Mouse (Mus musculus) gastrocnemius, adult 2 months (tissue): ENCODE data around the gene Elovl1. TPM values are rescaled to one million over a fixed set of nuclear protein-coding genes. Genes with fewer than 3 reads are reported as not detected.

Experiments
- DNase-seq: peaks from one replicate; pipeline ENCODE4 v3.0.0; 2022
- H3K27ac ChIP-seq: fragments of 200-600 bp; 2 replicates; pipeline ENCODE4 v1.8.1; 2022; ENCODE audit warnings: mild to moderate bottlenecking
- H3K4me3 ChIP-seq: fragments of 200-600 bp; 2 replicates; pipeline ENCODE4 v1.8.1; 2022; ENCODE audit warnings: mild to moderate bottlenecking, moderate library complexity
- CTCF ChIP-seq: fragments of 200-600 bp; IDR thresholded peaks from 2 replicates; pipeline ENCODE4 v1.8.1; 2022; ENCODE audit warnings: antibody characterized with exemption, mild to moderate bottlenecking, moderate library complexity
- intact Hi-C: fragments of 180-260 bp; cut with DNase I; formaldehyde crosslinking; loops from one replicate; pipeline ENCODE4 v1.15.1; 2025
- total RNA-seq, 2 experiments: library from RNA; stranded (reverse); gene quantifications; 2 replicates each; pipeline ENCODE4 v1.2.3; 2021

The Elovl1 gene
- total RNA-seq, 2 experiments from 2014 or later: 6.8 to 8.0 TPM

DNA sequence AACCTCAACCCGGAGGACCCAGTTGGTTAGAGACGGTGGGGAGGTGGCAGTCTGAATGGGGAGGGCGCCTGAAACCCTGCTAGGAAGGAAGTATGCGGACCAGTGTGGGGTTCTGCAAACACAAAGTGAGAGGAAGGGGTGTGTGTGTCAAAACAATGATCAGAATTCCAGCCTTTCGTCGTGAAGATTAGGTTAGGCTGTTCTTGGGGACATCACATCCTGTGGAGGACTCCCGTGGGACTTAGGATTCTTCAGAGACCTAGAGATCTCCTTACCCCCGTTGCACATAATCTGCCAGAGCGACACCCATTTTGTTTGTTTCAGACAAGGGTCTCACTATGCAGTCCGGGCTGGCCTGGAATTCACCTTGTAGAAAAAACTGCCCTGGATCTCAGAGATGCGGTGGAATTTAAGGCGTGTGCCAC, 9.9 kb downstream of the Elovl1 start:
- Histone ChIP-seq H3K27ac (peak overlapping the region; percentile 73; the same call in 1 of the 2 replicates), H3K4me3 (peak overlapping the region; percentile 73)
- intact Hi-C loops: no loop called here
- no peak for TF ChIP-seq CTCF
- no peak for DNase-seq

DNA sequence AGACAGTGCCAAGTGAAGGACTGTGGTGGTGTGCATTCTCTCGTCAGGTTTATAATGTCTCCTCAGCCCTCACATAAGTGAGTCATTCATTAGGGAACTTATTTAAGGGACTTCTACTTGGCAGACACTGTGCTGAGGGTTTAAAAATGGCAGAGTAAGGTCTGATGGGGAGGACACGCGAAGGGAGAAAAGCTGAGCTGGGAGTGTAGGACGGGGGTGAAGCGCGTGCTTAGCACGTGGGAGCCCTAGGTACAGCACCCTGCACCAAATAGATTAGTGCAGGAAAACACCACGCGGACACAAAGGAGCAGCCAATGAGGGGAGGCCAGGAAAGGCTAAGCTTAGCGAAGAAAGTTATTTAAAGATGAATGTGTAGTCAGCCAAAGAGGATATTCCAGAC, 17.2 kb downstream of the Elovl1 start:
- Histone ChIP-seq H3K27ac (peak overlapping the region; percentile 65), H3K4me3 (no peak overlapping the region)
- DNase-seq: no peak
- intact Hi-C loops: no loop called here
- TF ChIP-seq CTCF: no peak

DNA sequence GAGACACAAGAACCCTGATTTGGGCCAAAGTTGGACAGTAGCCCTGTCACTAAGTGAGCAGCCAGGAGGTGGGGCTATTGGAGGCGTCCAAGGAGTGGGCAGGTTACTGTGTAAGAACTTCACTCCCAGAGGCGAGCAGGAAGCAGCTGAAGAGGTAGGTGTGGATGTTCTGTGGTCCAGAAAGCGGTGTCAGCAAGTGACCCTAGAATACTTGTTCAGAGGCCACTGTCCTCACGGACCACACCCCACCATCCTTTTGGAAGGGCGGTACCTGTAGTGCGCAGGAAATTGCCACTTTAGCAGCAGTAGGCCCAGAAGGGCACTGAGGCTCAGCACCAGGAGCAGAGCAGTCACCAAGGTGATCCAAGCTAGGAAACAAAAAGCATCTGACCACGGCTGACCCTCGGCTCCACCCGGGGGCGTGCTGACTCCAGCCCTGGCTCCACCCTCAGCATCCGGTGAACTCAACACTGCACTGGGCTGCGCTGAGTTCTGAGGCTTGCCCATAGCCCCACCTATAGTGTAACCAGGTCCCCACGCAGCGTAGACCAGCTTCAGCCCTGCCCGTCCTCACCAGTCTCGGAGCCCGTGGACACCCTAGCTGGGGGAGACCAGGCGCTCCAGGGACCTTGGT, 18.0 kb downstream of the Elovl1 start:
- H3K27ac ChIP-seq: peak overlapping the region; percentile 65
- no peak; the same call in 1 of the 2 replicates for TF ChIP-seq CTCF
- peak overlapping the region; percentile 70 for H3K4me3 ChIP-seq
- DNase-seq: peak; percentile 70
- intact Hi-C loops: no loop called here

DNA sequence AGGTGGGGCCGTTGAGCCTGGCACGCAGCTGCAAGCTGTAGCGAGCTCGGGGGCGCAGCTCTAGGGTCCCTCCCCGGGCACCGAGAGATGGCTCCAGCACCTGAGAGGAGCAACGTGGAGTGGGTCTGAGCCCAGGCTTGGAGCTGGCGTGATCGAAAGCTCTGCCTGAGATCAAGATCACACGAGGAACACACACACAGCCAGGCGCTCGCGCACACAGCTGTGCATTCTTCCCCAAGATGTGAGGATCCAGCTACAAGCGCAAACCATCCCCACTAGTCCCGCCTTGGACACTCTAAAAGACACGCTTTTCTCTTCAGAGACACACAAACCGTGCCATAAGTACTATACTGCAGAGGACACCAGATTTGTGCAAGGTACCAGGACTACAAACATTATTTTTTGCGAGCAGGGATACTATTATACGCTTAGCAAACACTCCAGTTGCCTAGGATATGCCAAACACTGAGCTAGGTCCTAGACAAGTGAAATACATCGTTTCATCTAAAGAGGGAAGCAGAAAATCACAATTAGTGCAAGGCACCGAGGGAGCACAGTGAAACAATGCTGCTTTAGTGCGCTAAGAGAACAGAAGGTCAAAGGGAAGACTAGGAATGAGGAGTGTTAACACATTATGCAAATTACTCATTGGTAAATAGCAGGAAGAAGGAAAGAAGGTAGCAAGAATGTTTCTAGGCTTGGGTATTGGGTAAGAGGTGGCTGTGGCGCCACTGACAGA, 18.7 kb downstream of the Elovl1 start:
- no peak for DNase-seq
- no peak for TF ChIP-seq CTCF
- intact Hi-C loops: no loop called here
- Histone ChIP-seq H3K4me3 (peak overlapping the region; percentile 70), H3K27ac (peak overlapping the region; percentile 65)

DNA sequence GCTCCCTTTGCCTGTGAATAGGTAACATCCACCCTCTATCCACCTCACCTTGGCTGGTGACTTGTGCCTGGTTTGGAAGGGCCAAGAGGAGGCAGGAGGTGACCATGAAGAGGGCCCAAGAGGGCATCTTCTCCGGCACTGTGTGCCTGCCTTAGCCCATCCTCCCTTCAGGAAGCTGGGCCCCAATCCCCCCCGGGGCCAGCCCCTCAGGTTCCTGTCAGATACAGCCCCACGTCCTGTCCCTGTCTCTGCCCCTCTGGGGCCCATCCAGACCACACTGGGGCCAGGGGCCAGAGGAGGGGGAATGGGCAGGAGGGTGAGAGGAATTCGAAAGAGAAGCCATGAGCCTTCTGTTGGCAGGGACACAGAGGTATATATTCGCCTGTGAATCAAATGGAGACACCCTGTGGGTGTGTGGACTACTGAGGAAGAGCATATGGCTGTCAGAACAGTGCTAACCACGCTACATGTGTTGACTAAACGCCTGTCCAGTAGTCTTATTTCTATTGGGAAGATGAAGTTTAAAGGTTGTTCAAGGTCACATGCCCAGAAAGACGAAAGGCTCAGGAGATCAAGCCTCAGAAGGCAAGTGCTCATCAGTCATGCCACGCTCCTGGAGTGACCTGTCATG, 29.6 kb downstream of the Elovl1 start, which contains the start of gene Mpl:
Gene Mpl, minus strand, starts transcription at position 169 of the 631 bp plus-strand sequence.
- DNase-seq: no peak
- Histone ChIP-seq H3K4me3 (no peak within 1 kb of the TSS), H3K27ac (no peak within 1 kb of the TSS)
- TF ChIP-seq CTCF: no peak
- intact Hi-C loops: no loop called here

DNA sequence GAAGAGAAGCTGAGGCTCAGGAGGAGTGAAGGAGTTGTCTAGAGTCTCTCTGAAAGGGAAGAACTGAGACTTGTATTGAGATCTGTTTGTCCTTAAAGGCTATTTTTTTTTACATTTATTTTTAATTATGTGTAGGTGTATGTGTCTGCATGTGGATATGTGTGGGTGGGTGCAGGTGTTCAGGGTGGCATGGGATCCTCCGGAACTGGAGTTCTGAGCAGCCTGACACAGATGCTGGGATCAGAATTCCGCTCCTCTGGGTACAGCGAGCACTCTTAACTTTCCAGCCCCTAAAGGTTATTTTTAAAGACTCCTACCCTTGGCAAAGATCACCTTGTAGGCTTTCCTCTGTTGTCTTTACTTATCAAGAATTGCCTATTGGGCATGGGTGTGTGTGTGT, 37.1 kb downstream of the Elovl1 start:
- no peak overlapping the region for H3K27ac ChIP-seq
- no peak for TF ChIP-seq CTCF

DNA sequence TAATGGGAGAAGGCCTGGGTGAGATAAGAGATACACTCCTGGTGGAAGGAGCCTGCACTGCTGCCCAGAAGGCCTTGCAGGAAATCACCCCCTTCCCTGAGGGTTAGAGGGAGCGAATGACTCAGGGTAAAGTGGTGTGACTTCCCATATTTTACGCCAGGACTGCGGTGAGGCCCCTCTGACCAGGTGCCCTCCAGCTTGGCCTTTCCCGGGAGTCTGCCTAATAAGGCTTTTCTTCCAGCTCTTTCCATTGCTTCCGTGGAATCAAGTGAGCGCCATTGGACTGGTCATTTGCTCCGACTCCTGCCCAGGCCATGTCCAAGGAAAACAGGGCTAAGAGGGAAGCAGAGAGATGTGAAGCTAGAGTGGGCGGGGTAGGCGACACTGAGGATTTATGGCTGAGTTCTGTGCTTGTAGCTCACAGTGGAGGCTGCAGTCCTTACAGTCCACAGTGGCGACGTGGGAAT, 37.8 kb downstream of the Elovl1 start:
- Histone ChIP-seq H3K27ac (no peak overlapping the region), H3K4me3 (no peak overlapping the region)
- TF ChIP-seq CTCF: no peak
- intact Hi-C loops: no loop called here
- no peak for DNase-seq

More for the DNA sequence above, 37.1 kb downstream of the Elovl1 start:
- DNase-seq: no peak
- H3K4me3 ChIP-seq: no peak overlapping the region
- intact Hi-C loops: no loop called here

DNA sequence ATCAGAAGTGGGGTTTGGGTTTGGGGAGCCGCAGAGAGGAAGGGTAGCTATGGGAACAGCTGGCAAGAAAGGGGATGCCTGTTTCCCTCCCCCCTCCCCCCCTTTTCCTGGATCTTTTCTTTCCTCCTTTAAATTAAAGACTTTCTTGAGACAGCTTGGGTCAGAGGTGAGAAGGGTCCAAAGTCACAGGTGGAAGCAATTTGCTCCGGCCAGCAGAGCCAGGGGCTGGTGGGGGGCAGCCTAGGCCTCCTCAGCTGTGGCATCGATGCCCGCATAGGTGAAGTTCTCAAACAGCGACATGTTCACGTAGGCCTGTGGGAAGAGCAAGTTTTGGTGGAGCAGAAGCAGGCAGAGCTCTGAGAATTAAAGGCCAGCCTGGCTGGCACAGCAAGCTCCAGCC, 43.4 kb downstream of the Elovl1 start:
- no peak overlapping the region for H3K27ac ChIP-seq
- intact Hi-C loops: no loop called here
- H3K4me3 ChIP-seq: no peak overlapping the region
- no peak for DNase-seq
- no peak for TF ChIP-seq CTCF

DNA sequence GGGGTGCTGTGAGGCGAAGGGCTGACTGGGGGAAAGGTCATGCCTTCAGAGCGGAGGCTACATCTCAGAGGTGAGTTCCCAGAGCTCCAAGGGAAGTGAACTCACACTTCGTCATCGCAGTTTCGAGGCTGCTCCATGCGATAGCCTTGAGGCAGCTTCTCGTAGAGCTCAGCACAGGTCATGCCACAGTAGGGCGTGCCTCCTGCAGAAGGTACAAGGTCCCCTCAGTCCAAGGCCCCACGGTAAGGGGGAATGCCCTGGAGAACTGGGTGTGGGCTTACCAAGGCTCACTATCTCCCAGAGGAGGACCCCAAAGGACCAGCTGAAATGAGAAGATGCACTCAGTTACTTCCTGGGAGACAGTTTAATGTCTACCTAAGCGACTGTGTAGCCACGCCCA, 44.8 kb downstream of the Elovl1 start:
- DNase-seq: no peak
- TF ChIP-seq CTCF: no peak
- intact Hi-C loops: no loop called here
- Histone ChIP-seq H3K27ac (no peak overlapping the region), H3K4me3 (no peak overlapping the region)

DNA sequence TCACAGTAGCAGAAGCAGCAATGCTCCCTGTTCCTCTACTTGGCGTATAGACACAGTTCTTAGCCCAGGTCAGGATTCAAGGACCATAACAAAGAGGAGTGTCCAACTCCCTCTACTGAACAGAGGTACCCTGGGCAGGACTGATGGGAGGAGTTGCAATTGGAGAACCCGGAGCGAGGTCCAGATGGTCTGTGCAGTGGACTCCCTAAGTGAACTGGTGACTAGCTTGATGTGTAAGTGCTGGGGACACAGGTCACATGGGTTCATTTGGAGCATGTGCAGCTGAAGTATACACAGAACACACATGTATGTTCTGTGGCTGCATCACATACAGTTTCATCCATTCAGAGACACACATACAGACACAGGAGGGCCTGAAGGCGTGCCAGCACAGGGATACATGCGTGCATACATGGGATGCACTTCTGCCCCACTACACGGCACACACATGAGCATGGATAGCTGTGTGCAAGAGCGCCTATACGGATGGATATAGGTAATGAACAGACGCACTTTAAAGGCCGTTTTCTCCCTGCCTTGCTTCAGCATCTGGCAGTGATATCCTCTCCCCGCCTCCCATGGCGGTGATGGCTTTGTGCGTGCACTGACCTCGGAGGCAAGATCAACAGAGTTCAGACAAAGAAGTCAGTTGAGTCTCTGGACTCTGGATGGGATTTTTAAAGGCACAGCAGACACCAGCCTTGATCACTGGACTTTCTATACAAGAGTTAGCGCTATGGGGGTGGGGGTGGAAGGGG, 49.1 kb downstream of the Elovl1 start:
- intact Hi-C loops: no loop called here

More for the DNA sequence above, 49.1 kb downstream of the Elovl1 start:
- no peak for DNase-seq
- no peak overlapping the region for H3K4me3 ChIP-seq
- H3K27ac ChIP-seq: no peak overlapping the region
- TF ChIP-seq CTCF: no peak

Other genes with a start within 250 kb of the Elovl1 start
- 10 to 100 TPM; 18.0 to 34.4 TPM for gene Kdm4a, start 248.1 kb upstream of the Elovl1 start, total RNA-seq
- gene Ptprf, start 136.7 kb upstream of the Elovl1 start, total RNA-seq: 1 to 10 TPM; 1.5 to 2.5 TPM
- 1 to 10 TPM; 6.0 to 9.0 TPM for gene Szt2, start 18.8 kb upstream of the Elovl1 start, total RNA-seq
- gene Med8, start 18.8 kb upstream of the Elovl1 start, total RNA-seq: 10 to 100 TPM; 36.5 to 37.9 TPM
- gene Cdc20, start 9.3 kb downstream of the Elovl1 start, total RNA-seq: under 1 TPM; 0.20 to 0.23 TPM
- not detected for gene Mpl, start 29.4 kb downstream of the Elovl1 start, total RNA-seq
- 10 to 100 TPM; 12.6 to 18.5 TPM for gene Tie1, start 62.0 kb downstream of the Elovl1 start, total RNA-seq
- not detected for gene 2610528J11Rik, start 98.9 kb downstream of the Elovl1 start, total RNA-seq
- gene Tmem125, start 116.0 kb downstream of the Elovl1 start, total RNA-seq: not detected
- gene Cfap57, start 192.7 kb downstream of the Elovl1 start, total RNA-seq: not detected
- 10 to 100 TPM; 24.9 to 26.7 TPM for gene Ebna1bp2, start 192.7 kb downstream of the Elovl1 start, total RNA-seq
- not detected for gene Olfr62, start 230.9 kb downstream of the Elovl1 start, total RNA-seq